Mouse (Mus musculus): Measurements from ENCODE around the gene 2310061I04Rik. TPM values are rescaled to one million over a fixed set of nuclear protein-coding genes. Genes with fewer than 3 reads are reported as not detected.

2310061I04Rik gene
- total and polyA plus RNA-seq, 3 experiments, result 11.4 to 106 TPM; not detected in 1

DNA sequence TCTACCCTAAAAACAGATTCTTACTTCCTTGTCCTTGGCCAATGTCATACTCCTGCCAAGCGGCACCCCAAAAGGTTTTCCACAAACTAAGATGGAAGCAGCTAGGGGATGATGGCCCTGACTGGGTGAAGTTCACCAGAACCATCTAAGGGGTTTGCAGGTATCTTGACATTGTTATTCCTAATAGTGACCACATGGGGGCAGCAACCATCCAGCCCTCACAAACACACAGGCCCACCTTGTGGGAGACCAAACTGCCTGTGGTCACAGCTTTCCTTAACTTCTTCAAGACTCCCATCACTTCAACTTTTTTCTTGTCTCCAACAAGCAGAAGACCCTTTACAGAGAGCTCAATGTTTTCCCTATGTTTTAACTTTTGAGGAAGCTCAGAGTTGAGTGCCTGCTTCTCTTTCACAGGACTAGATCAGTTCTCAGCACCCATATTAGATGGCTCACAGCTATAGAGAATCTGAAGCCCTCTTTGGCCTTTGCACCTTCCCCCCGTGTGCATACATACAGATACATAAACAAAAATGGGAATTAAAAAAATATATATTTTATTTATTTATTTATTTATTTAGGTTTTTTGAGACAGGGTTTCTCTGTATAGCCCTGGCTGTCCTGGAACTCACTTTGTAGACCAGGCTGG lies 40.6 kb upstream of the 2310061I04Rik start:
- Histone ChIP-seq H3K36me3 (ENCODE audit: control insufficient read depth in 1 of 2, insufficient read depth in 2 of 2, low read length in 2 of 2) (no peaks in the 10 kb centered on the region), H3K9ac (ENCODE audit: control insufficient read depth, low read depth, low read length, poor library complexity, severe bottlenecking) (no peak overlapping the region), H3K79me2 (ENCODE audit: control insufficient read depth, insufficient read depth, low read length, poor library complexity) (no peaks in the 10 kb centered on the region), H3K27me3 (ENCODE audit: control insufficient read depth in 1 of 2, insufficient read depth in 2 of 2, low read length in 2 of 2) (no peaks in the 10 kb centered on the region), H3K9me3 (replicated peaks; ENCODE audit: insufficient read depth, low read length) (no peaks in the 10 kb centered on the region), H3K27ac (ENCODE audit: control insufficient read depth, low read depth, low read length) (no peak overlapping the region), H3K4me1 (ENCODE audit: control insufficient read depth in 1 of 2, insufficient read depth in 2 of 2, low read length in 2 of 2) (no peaks in the 10 kb centered on the region), H3K4me3 (ENCODE audit: control insufficient read depth in 1 of 2, insufficient read depth in 1 of 2, low read depth in 2 of 2, low read length in 2 of 2) (no peak overlapping the region)
- peak; percentile 89 for DNase-seq (ENCODE audit: low read depth, low spot score)
- no peak for TF ChIP-seq NRF1 (IDR thresholded peaks at IDR 0.05; ENCODE audit: insufficient read depth, low read depth, low read length, poor library complexity, severe bottlenecking)
- no peak for TF ChIP-seq MAFK (IDR thresholded peaks at IDR 0.05; ENCODE audit: borderline replicate concordance, low read depth, low read length)
- TF ChIP-seq RAD21 (IDR thresholded peaks at IDR 0.05; ENCODE audit: low read depth, low read length), result peak; percentile 87
- no peak for TF ChIP-seq MEF2A (IDR thresholded peaks at IDR 0.05; ENCODE audit: extremely low read depth, insufficient replicate concordance, low read depth, low read length, poor library complexity, severe bottlenecking)
- TF ChIP-seq ZKSCAN1 (IDR thresholded peaks at IDR 0.05; ENCODE audit: low read depth, low read length), result no peak
- no peak for TF ChIP-seq POLR2AphosphoS2 (IDR thresholded peaks at IDR 0.05; ENCODE audit: low read length)
- TF ChIP-seq ZC3H11A (IDR thresholded peaks at IDR 0.05; ENCODE audit: low read depth, low read length), result peak; percentile 82
- TF ChIP-seq CHD2 (IDR thresholded peaks at IDR 0.05; ENCODE audit: low read length), result no peak
- no peak for TF ChIP-seq CHD1 (IDR thresholded peaks at IDR 0.05; ENCODE audit: low read depth, low read length)
- TF ChIP-seq POLR2AphosphoS5 (IDR thresholded peaks at IDR 0.05; ENCODE audit: borderline replicate concordance, low read depth, low read length), result no peak
- TF ChIP-seq TBP (IDR thresholded peaks at IDR 0.05; ENCODE audit: low read depth, low read length), result no peak
- TF ChIP-seq POLR2A (IDR thresholded peaks at IDR 0.05; ENCODE audit: control insufficient read depth in 1 of 2, insufficient read depth in 1 of 2, low read depth in 1 of 2, low read length in 2 of 2, poor library complexity in 1 of 2), result no peak
- no peak for TF ChIP-seq KAT2A (conservative IDR thresholded peaks at IDR 0.05; ENCODE audit: low read depth, low read length)
- no peak for TF ChIP-seq UBTF (IDR thresholded peaks at IDR 0.05; ENCODE audit: borderline replicate concordance, insufficient read depth, low read depth, low read length)
- TF ChIP-seq BHLHE40 (IDR thresholded peaks at IDR 0.05; ENCODE audit: borderline replicate concordance, low read depth, low read length), result no peak
- TF ChIP-seq CTCF (IDR thresholded peaks at IDR 0.05 in 2 of 3, conservative IDR thresholded peaks at IDR 0.05 in 1 of 3; ENCODE audit: control insufficient read depth in 1 of 3, insufficient read depth in 1 of 3, low read depth in 2 of 3, low read length in 3 of 3, poor library complexity in 1 of 3, severe bottlenecking in 1 of 3), result peak; percentile 79 to 83 (median 80)
- TF ChIP-seq USF2 (IDR thresholded peaks at IDR 0.05; ENCODE audit: borderline replicate concordance in 1 of 2, insufficient read depth in 1 of 2, low read depth in 1 of 2, low read length in 2 of 2), result no peak
- TF ChIP-seq USF1 (IDR thresholded peaks at IDR 0.05; ENCODE audit: low read depth, low read length), result no peak
- 0 out of 2 replicates have a peak, but pooled peaks have one; percentile 23 for TF ChIP-seq MAZ (IDR thresholded peaks at IDR 0.05; ENCODE audit: low read depth, low read length)
- peak; percentile 84 for TF ChIP-seq SMC3 (IDR thresholded peaks at IDR 0.05; ENCODE audit: low read depth, low read length)
- TF ChIP-seq NELFE (IDR thresholded peaks at IDR 0.05; ENCODE audit: low read depth, low read length), result no peak
- TF ChIP-seq ZNF384 (IDR thresholded peaks at IDR 0.05; ENCODE audit: low read depth, low read length), result no peak
- no peak for TF ChIP-seq ZMIZ1 (IDR thresholded peaks at IDR 0.05; ENCODE audit: low read depth, low read length)
- TF ChIP-seq SIN3A (IDR thresholded peaks at IDR 0.05; ENCODE audit: low read length), result 0 out of 2 replicates have a peak, but pooled peaks have one; percentile 46
- TF ChIP-seq TCF12 (IDR thresholded peaks at IDR 0.05; ENCODE audit: low read depth, low read length), result no peak
- peak; percentile 29; the same call in 1 of the 2 replicates for TF ChIP-seq ETS1 (IDR thresholded peaks at IDR 0.05; ENCODE audit: low read depth, low read length)
- TF ChIP-seq MYB (IDR thresholded peaks at IDR 0.05; ENCODE audit: low read depth, low read length), result no peak
- no peak for TF ChIP-seq ELF1 (IDR thresholded peaks at IDR 0.05; ENCODE audit: low read depth, low read length)
- TF ChIP-seq MYC (IDR thresholded peaks at IDR 0.05; ENCODE audit: low read depth, low read length), result 0 out of 2 replicates have a peak, but pooled peaks have one; percentile 28
- TF ChIP-seq GATA1 (IDR thresholded peaks at IDR 0.05; ENCODE audit: low read depth, low read length), result no peak
- 0 out of 2 replicates have a peak, but pooled peaks have one; percentile 35 for TF ChIP-seq HCFC1 (IDR thresholded peaks at IDR 0.05; ENCODE audit: low read depth, low read length)
- TF ChIP-seq EP300 (IDR thresholded peaks at IDR 0.05; ENCODE audit: low read depth in 1 of 2, low read length in 2 of 2), result no peak
- no peak for TF ChIP-seq RCOR1 (IDR thresholded peaks at IDR 0.05; ENCODE audit: low read depth, low read length)
- 0 out of 2 replicates have a peak, but pooled peaks have one; percentile 19 for TF ChIP-seq JUND (IDR thresholded peaks at IDR 0.05; ENCODE audit: low read depth, low read length)
- no peak for TF ChIP-seq MXI1 (IDR thresholded peaks at IDR 0.05; ENCODE audit: low read depth, low read length)
- no peak for TF ChIP-seq MAX (IDR thresholded peaks at IDR 0.05; ENCODE audit: low read length)

Measured in MEL (cell line).